Mouse (Mus musculus) bone marrow, adult 2 months (tissue): Measurements from ENCODE around the gene Mfap2.

Experiments used
- CTCF ChIP-seq: fragments of 200-500 bp; IDR thresholded peaks from 2 replicates; pipeline ENCODE4 v1.5.1; 2011; ENCODE audit warnings: low read length, control low read depth; ENCODE audit not compliant: control insufficient read depth, insufficient read depth
- POLR2A ChIP-seq: fragments of 200-500 bp; IDR thresholded peaks from 2 replicates; pipeline ENCODE4 v1.6.1; 2011; ENCODE audit warnings: low read depth, mild to moderate bottlenecking, control low read depth, low read length, borderline replicate concordance; ENCODE audit not compliant: control insufficient read depth

DNA sequence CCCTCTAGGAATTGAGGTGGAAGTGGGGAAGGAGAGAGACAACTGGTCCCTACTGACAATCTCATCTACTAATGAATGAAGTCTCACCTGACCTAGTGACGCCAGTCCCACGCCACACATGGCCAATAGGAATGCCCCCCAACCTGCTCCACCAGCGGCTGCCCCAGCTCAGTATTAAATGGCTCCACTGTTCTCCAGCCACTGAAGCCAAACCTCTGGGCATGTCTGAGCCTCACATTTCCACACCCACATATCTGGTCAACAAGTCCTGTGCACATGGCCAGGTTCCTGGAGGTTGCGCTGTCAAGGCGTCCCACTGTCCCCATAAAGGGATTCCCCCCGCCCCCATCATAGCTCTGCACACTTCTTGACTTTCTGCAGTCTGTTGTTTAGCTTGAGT lies 25.7 kb upstream of the Mfap2 start:
- TF ChIP-seq CTCF: no peak
- no peak for TF ChIP-seq POLR2A
